Mouse (Mus musculus) heart, adult 2 months (tissue): ENCODE results near the gene H2-M10.1.

Experiments used
- CTCF ChIP-seq: fragments of 200-600 bp; IDR thresholded peaks from 2 replicates; pipeline ENCODE4 v1.8.1; 2022; ENCODE audit warnings: antibody characterized with exemption, mild to moderate bottlenecking, moderate library complexity
- POLR2A ChIP-seq: fragments of 200-500 bp; IDR thresholded peaks from 2 replicates; pipeline ENCODE4 v1.6.1; 2011; ENCODE audit warnings: mild to moderate bottlenecking, low read depth, low read length, control low read depth; ENCODE audit not compliant: insufficient read depth

DNA sequence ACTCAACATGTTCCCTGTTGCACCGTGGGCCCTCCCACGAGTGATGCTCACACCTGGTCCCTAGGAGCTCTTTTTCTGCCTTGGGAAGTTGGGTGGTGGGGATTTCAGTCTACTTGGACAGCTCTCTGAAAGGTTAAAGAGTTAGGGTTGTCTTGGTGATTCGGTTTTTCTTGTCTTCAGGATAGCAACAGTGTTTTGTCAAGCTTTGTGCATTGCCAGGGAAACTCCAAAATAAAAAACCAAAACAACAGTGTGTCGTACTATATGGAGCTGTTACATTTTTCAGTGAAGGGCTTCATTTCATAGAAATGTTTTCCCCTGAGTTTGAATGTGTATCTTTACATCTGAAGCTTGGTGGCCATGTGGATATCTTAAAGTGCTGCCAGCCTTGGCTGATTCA, 51.2 kb downstream of the H2-M10.1 start:
- TF ChIP-seq CTCF (no peak), POLR2A (no peak)
